34 mouse cellular contexts compared by ENCODE assay signal in the genomic region with DNA sequence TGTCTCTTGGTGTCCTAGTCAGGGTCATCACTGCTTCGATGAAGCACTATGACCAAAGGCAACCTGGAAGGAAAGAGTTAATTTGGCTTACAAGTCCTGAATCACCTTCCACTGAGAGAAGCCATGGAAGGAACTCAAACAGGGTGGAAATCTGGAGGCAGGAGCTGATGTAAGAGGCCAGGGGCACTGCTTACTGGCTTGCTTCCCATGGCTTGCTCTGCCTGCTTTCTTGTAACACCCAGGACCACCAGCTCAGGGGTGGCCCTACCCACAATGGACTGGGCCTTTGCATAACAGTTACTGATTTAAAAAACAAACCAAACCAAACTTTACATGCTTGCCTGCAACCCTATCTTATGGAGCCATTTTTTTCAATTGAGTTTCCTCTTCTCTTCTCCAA.
"Had no signal": no experiment of that assay in that cellular context is flagged by ENCODE, and none has a peak within 500 bp of the region (broad histone marks: within the 10 kb centered on the region; RNA-seq: fewer than 3 reads in every experiment).

No protein-coding gene starts in this region.

- H3K4me2 ChIP-seq: heart, embryonic 11.5 days; heart, embryonic 12.5 days; heart, embryonic 13.5 days; heart, embryonic 15.5 days; hindbrain, embryonic 12.5 days; hindbrain, embryonic 13.5 days; hindbrain, embryonic 14.5 days; hindbrain, embryonic 15.5 days; intestine, embryonic 15.5 days; kidney, embryonic 15.5 days had no signal

- H3K4me1 ChIP-seq: heart, embryonic 12.5 days; hindbrain, embryonic 10.5 days; hindbrain, embryonic 12.5 days; hindbrain, embryonic 13.5 days; hindbrain, embryonic 15.5 days; intestine, embryonic 15.5 days; kidney, embryonic 15.5 days had no signal

- H3K27me3 ChIP-seq: heart, embryonic 12.5 days; heart, embryonic 13.5 days; heart, embryonic 15.5 days; hindbrain, embryonic 12.5 days; hindbrain, embryonic 13.5 days; hindbrain, embryonic 15.5 days; intestine, embryonic 15.5 days; kidney, embryonic 15.5 days had no signal

- H3K9me3 ChIP-seq: heart, embryonic 12.5 days; heart, embryonic 13.5 days; heart, embryonic 15.5 days; hindbrain, embryonic 10.5 days; hindbrain, embryonic 12.5 days; hindbrain, embryonic 13.5 days; hindbrain, embryonic 15.5 days; intestine, embryonic 15.5 days; kidney, embryonic 15.5 days had no signal

- H3K27ac ChIP-seq: heart, embryonic 13.5 days; heart, embryonic 15.5 days; hindbrain, embryonic 10.5 days; hindbrain, embryonic 12.5 days; hindbrain, embryonic 13.5 days; hindbrain, embryonic 14.5 days; hindbrain, embryonic 15.5 days; hindbrain, postnatal 0 days; intestine, embryonic 15.5 days; kidney, embryonic 15.5 days; kidney, postnatal 0 days; layer of hippocampus, adult 2 months had no signal

- H3K9ac ChIP-seq: heart, embryonic 12.5 days; heart, embryonic 13.5 days; heart, embryonic 15.5 days; hindbrain, embryonic 12.5 days; hindbrain, embryonic 13.5 days; hindbrain, embryonic 14.5 days; hindbrain, embryonic 15.5 days; intestine, embryonic 15.5 days; kidney, embryonic 15.5 days had no signal

- DNase-seq: heart, postnatal 10 days; heart, postnatal 14 days; heart, postnatal 36 days; heart, postnatal 4 days; kidney, adult 11 months; kidney, adult 18-20 months; kidney, adult 2 months; kidney, adult 8-10 months; kidney, adult 9 months; kidney, postnatal 10 days; kidney, postnatal 14 days; kidney, postnatal 25 days; kidney, postnatal 36 days; kidney, postnatal 4 days; layer of hippocampus, adult 9-11 months; layer of hippocampus, postnatal 36 days had no signal

- H3K4me3 ChIP-seq: heart, embryonic 12.5 days; heart, embryonic 13.5 days; heart, embryonic 15.5 days; hindbrain, embryonic 10.5 days; hindbrain, embryonic 12.5 days; hindbrain, embryonic 13.5 days; hindbrain, embryonic 15.5 days; intestine, embryonic 15.5 days; kidney, embryonic 15.5 days; layer of hippocampus, adult 2 months had no signal

- ATAC-seq: hindbrain, embryonic 16.5 days; hindbrain, postnatal 0 days; inflammation-experienced regulatory T-cells, adult 6 months; intestine, embryonic 15.5 days; intestine, embryonic 16.5 days; intestine, postnatal 0 days had no signal

- H3K36me3 ChIP-seq: heart, embryonic 12.5 days; heart, embryonic 13.5 days; heart, embryonic 15.5 days; hindbrain, embryonic 10.5 days; intestine, embryonic 15.5 days; kidney, embryonic 15.5 days had no signal
